Mouse (Mus musculus) bone marrow macrophage, adult 2 months (primary cell): ENCODE data around the gene Arhgef18.

ENCODE experiments used
- CTCF ChIP-seq: IDR thresholded peaks from 2 replicates; pipeline ENCODE4 v1.5.1; 2012; ENCODE audit warnings: low read depth, mild to moderate bottlenecking, low read length, moderate library complexity
- POLR2A ChIP-seq: IDR thresholded peaks from 2 replicates; pipeline ENCODE4 v1.6.1; 2012; ENCODE audit warnings: mild to moderate bottlenecking, low read depth, low read length, borderline replicate concordance

DNA sequence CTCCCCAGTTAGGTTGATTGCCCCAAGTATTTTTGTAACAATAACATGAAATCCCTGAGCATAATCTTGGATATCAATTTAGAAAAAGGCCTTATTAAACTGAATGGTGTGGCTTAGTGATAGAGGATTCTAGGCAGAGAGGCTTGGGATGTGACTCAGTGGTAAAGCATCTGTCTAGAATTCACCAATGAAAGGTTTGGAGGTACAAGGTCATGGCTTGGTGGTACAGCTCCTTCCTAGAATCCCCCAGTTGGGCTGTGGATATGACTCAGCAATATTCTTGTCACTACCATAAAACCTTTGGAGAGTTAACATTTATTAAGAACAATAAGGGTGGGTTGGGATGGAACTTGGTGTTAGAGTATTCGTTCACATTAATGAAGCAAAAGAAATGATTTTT, 20.0 kb downstream of the Arhgef18 start:
- TF ChIP-seq CTCF (no peak), POLR2A (no peak)
